Mouse (Mus musculus): ENCODE measurements around the gene Cx3cr1. TPM values are rescaled to one million over a fixed set of nuclear protein-coding genes. Genes with fewer than 3 reads are reported as not detected.
A peak's percentile ranks its signal among the peaks of the same experiment; 100 is the strongest.

The Cx3cr1 gene
- total RNA-seq, 2 experiments from 2014 or later, result 30.8 to 31.7 TPM

- H3K4me3 ChIP-seq, result no peak overlapping the region
- TF ChIP-seq CTCF (conservative IDR thresholded peaks at IDR 0.05), result no peak
- no peak for DNase-seq (ENCODE audit: low spot score in 2 of 2)
- H3K27ac ChIP-seq, result no peak overlapping the region
Measured at GRCm38 (mm10) chr9:120079901-120080300, 10.2 kb upstream of the Cx3cr1 start.

GRCm38 (mm10) chr9:120078241-120078640 lies 8.6 kb upstream of the Cx3cr1 start:
- no peak overlapping the region for H3K27ac ChIP-seq
- no peak overlapping the region for H3K4me3 ChIP-seq
- no peak for TF ChIP-seq CTCF (conservative IDR thresholded peaks at IDR 0.05)
- no peak for DNase-seq (ENCODE audit: low spot score in 2 of 2)

GRCm38 (mm10) chr9:120074516-120074915 lies 4.8 kb upstream of the Cx3cr1 start:
- Histone ChIP-seq H3K27ac (no peak overlapping the region), H3K4me3 (no peak overlapping the region)
- no peak for DNase-seq (ENCODE audit: low spot score in 2 of 2)
- no peak for TF ChIP-seq CTCF (conservative IDR thresholded peaks at IDR 0.05)

GRCm38 (mm10) chr9:120073169-120073568 lies 3.5 kb upstream of the Cx3cr1 start:
- no peak overlapping the region for H3K4me3 ChIP-seq
- peak; percentile 99 for TF ChIP-seq CTCF (conservative IDR thresholded peaks at IDR 0.05)
- DNase-seq (ENCODE audit: low spot score in 2 of 2), result peak; percentile 49 to 84
- H3K27ac ChIP-seq, result no peak overlapping the region

- no peak overlapping the region for H3K4me3 ChIP-seq
- H3K27ac ChIP-seq, result no peak overlapping the region
- no peak for DNase-seq (ENCODE audit: low spot score in 2 of 2)
- no peak for TF ChIP-seq CTCF (conservative IDR thresholded peaks at IDR 0.05)
Measured at GRCm38 (mm10) chr9:120071251-120071650, 1.6 kb upstream of the Cx3cr1 start.

- no peak for DNase-seq (ENCODE audit: low spot score in 2 of 2)
- Histone ChIP-seq H3K27ac (peak overlapping the region; percentile 51; the same call in 1 of the 2 replicates), H3K4me3 (peak overlapping the region; percentile 7; the same call in 1 of the 2 replicates)
- TF ChIP-seq CTCF (conservative IDR thresholded peaks at IDR 0.05), result no peak
Measured at GRCm38 (mm10) chr9:120068047-120068446, 1.6 kb downstream of the Cx3cr1 start.

- no peak for TF ChIP-seq CTCF (conservative IDR thresholded peaks at IDR 0.05)
- H3K27ac ChIP-seq, result peak overlapping the region; percentile 51; the same call in 1 of the 2 replicates
- peak overlapping the region; percentile 7; the same call in 1 of the 2 replicates for H3K4me3 ChIP-seq
- no peak for DNase-seq (ENCODE audit: low spot score in 2 of 2)
Measured at GRCm38 (mm10) chr9:120067609-120068008, 2.1 kb downstream of the Cx3cr1 start.

- Histone ChIP-seq H3K4me3 (no peak overlapping the region), H3K27ac (no peak overlapping the region; the same call in 1 of the 2 replicates)
- no peak for TF ChIP-seq CTCF (conservative IDR thresholded peaks at IDR 0.05)
- no peak for DNase-seq (ENCODE audit: low spot score in 2 of 2)
Measured at GRCm38 (mm10) chr9:120064317-120064716, 5.4 kb downstream of the Cx3cr1 start.

- TF ChIP-seq CTCF (conservative IDR thresholded peaks at IDR 0.05), result no peak
- Histone ChIP-seq H3K4me3 (no peak overlapping the region), H3K27ac (no peak overlapping the region)
- no peak for DNase-seq (ENCODE audit: low spot score in 2 of 2)
Measured at GRCm38 (mm10) chr9:120058730-120059129, 10.9 kb downstream of the Cx3cr1 start.

- no peak overlapping the region for H3K4me3 ChIP-seq
- no peak for TF ChIP-seq CTCF (conservative IDR thresholded peaks at IDR 0.05)
- DNase-seq (ENCODE audit: low spot score in 2 of 2), result no peak
- no peak overlapping the region; the same call in 1 of the 2 replicates for H3K27ac ChIP-seq
Measured at GRCm38 (mm10) chr9:120056201-120056600, 13.5 kb downstream of the Cx3cr1 start.

- Histone ChIP-seq H3K27ac (peak overlapping the region; percentile 52; the same call in 1 of the 2 replicates), H3K4me3 (no peak overlapping the region)
- DNase-seq (ENCODE audit: low spot score in 2 of 2), result no peak
- TF ChIP-seq CTCF (conservative IDR thresholded peaks at IDR 0.05), result no peak
Measured at GRCm38 (mm10) chr9:120054545-120055277, 15.0 kb downstream of the Cx3cr1 start.

GRCm38 (mm10) chr9:120049407-120049806 lies 20.3 kb downstream of the Cx3cr1 start:
- no peak for DNase-seq (ENCODE audit: low spot score in 2 of 2)
- TF ChIP-seq CTCF (conservative IDR thresholded peaks at IDR 0.05), result no peak
- H3K4me3 ChIP-seq, result no peak overlapping the region
- H3K27ac ChIP-seq, result no peak overlapping the region

GRCm38 (mm10) chr9:120048495-120048894 lies 21.2 kb downstream of the Cx3cr1 start:
- no peak for DNase-seq (ENCODE audit: low spot score in 2 of 2)
- TF ChIP-seq CTCF (conservative IDR thresholded peaks at IDR 0.05), result no peak
- Histone ChIP-seq H3K4me3 (no peak overlapping the region), H3K27ac (no peak overlapping the region)

GRCm38 (mm10) chr9:120043115-120043514 lies 26.6 kb downstream of the Cx3cr1 start:
- TF ChIP-seq CTCF (conservative IDR thresholded peaks at IDR 0.05), result no peak
- DNase-seq (ENCODE audit: low spot score in 2 of 2), result no peak
- Histone ChIP-seq H3K4me3 (no peak overlapping the region), H3K27ac (peak overlapping the region; percentile 51)
